Mouse (Mus musculus) liver, postnatal 0 days (tissue): ENCODE measurements around the gene Pard3.

Source experiments
- CTCF ChIP-seq: sonication (generic); IDR thresholded peaks from 2 replicates; pipeline ENCODE4 v1.5.1; 2016; ENCODE audit warnings: antibody characterized with exemption, low read depth
- EP300 ChIP-seq: IDR thresholded peaks from 2 replicates; pipeline ENCODE4 v1.6.1; 2016; ENCODE audit warnings: antibody characterized with exemption, low read depth, mild to moderate bottlenecking

- TF ChIP-seq CTCF (no peak), EP300 (no peak)
Observed at GRCm38 (mm10) chr8:127181246-127181645, 117.6 kb downstream of the Pard3 start.
